In genomic region chr4:49153849-49154248, GRCm38 (mm10) we compare ENCODE assay signal across 8 mouse cellular contexts.
DNase-seq lines count a peak whose midpoint lies in the region; ATAC-seq lines count a peak whose summit lies in the region.

No protein-coding gene starts in this region.

- no peaks in the 10 kb centered on the region for H3K9me3 ChIP-seq in forebrain, embryonic 10.5 days
- no peaks in the 10 kb centered on the region for H3K9me3 ChIP-seq in forebrain, embryonic 16.5 days (ENCODE audit: control insufficient read depth, low read length)
- H3K9me3 ChIP-seq in intestine, embryonic 15.5 days = no peaks in the 10 kb centered on the region
- H3K9me3 ChIP-seq in stomach, embryonic 15.5 days = no peaks in the 10 kb centered on the region

- 43% methylated on average over 5 of the region's 5 CpGs for WGBS in forebrain, embryonic 10.5 days
- 39% methylated on average over 5 of the region's 5 CpGs for WGBS in forebrain, embryonic 16.5 days
- 41% methylated on average over 5 of the region's 5 CpGs for WGBS in intestine, embryonic 15.5 days
- WGBS in stomach, embryonic 15.5 days = 44% methylated on average over 5 of the region's 5 CpGs

- H3K27ac ChIP-seq in forebrain, embryonic 10.5 days = no peak overlapping the region
- no peak overlapping the region for H3K27ac ChIP-seq in forebrain, embryonic 16.5 days (ENCODE audit: low read length)
- H3K27ac ChIP-seq in intestine, embryonic 15.5 days = no peak overlapping the region
- no peak overlapping the region for H3K27ac ChIP-seq in stomach, embryonic 15.5 days

- H3K9ac ChIP-seq in forebrain, embryonic 16.5 days (replicated peaks; ENCODE audit: low read depth, low read length) = no peak overlapping the region
- no peak overlapping the region for H3K9ac ChIP-seq in intestine, embryonic 15.5 days
- no peak overlapping the region for H3K9ac ChIP-seq in stomach, embryonic 15.5 days

- H3K4me2 ChIP-seq in forebrain, embryonic 16.5 days (ENCODE audit: low read length) = no peak overlapping the region
- no peak overlapping the region for H3K4me2 ChIP-seq in intestine, embryonic 15.5 days (replicated peaks)
- H3K4me2 ChIP-seq in stomach, embryonic 15.5 days = no peak overlapping the region

- ATAC-seq in forebrain, embryonic 16.5 days = no peak
- ATAC-seq in intestine, embryonic 15.5 days = peak; percentile 80
- peak; percentile 94 for ATAC-seq in megakaryocyte-erythroid progenitor cell, adult 5-6 weeks (replicated peaks; ENCODE audit: low FRiP score, low TSS enrichment, poor library complexity, severe bottlenecking)
- ATAC-seq in stomach, embryonic 15.5 days (ENCODE audit: insufficient read depth, low FRiP score, low read depth) = peak; percentile 47; the same call in 1 of the 2 replicates

- H3K4me3 ChIP-seq in forebrain, embryonic 10.5 days = no peak overlapping the region
- H3K4me3 ChIP-seq in forebrain, embryonic 16.5 days (replicated peaks; ENCODE audit: low read length) = no peak overlapping the region
- no peak overlapping the region for H3K4me3 ChIP-seq in intestine, embryonic 15.5 days (replicated peaks)
- H3K4me3 ChIP-seq in stomach, embryonic 15.5 days (replicated peaks) = no peak overlapping the region

- peaks cover 10% of the 10 kb centered on the region for H3K4me1 ChIP-seq in forebrain, embryonic 10.5 days
- peaks cover 3% of the 10 kb centered on the region for H3K4me1 ChIP-seq in forebrain, embryonic 16.5 days (replicated peaks; ENCODE audit: control insufficient read depth, insufficient read depth, low read length)
- no peaks in the 10 kb centered on the region for H3K4me1 ChIP-seq in intestine, embryonic 15.5 days (replicated peaks)
- H3K4me1 ChIP-seq in stomach, embryonic 15.5 days = no peaks in the 10 kb centered on the region

- H3K27me3 ChIP-seq in forebrain, embryonic 10.5 days (ENCODE audit: poor library complexity, severe bottlenecking) = no peaks in the 10 kb centered on the region
- H3K27me3 ChIP-seq in forebrain, embryonic 16.5 days (replicated peaks; ENCODE audit: control insufficient read depth, insufficient read depth, low read length) = no peaks in the 10 kb centered on the region
- H3K27me3 ChIP-seq in intestine, embryonic 15.5 days (replicated peaks) = no peaks in the 10 kb centered on the region
- no peaks in the 10 kb centered on the region for H3K27me3 ChIP-seq in stomach, embryonic 15.5 days (replicated peaks)

- peak; percentile 36 for DNase-seq in forebrain, embryonic 10.5 days (ENCODE audit: extremely low spot score, low spot score)
- DNase-seq in R1 (ENCODE audit: low read depth, low spot score) = peak; percentile 47
- DNase-seq in embryo, embryonic 11 days = peak; percentile 69
- peak; percentile 68 to 69 for DNase-seq in left cerebral cortex, adult 18-20 months (ENCODE audit: low spot score in 2 of 2)

- no peaks in the 10 kb centered on the region for H3K36me3 ChIP-seq in forebrain, embryonic 10.5 days (replicated peaks)
- H3K36me3 ChIP-seq in forebrain, embryonic 16.5 days (ENCODE audit: control insufficient read depth, insufficient read depth) = no peaks in the 10 kb centered on the region
- H3K36me3 ChIP-seq in intestine, embryonic 15.5 days = no peaks in the 10 kb centered on the region
- no peaks in the 10 kb centered on the region for H3K36me3 ChIP-seq in stomach, embryonic 15.5 days
